Mouse (Mus musculus) forebrain, embryonic 15.5 days (tissue): ENCODE measurements around the gene Cfap43. TPM values are rescaled to one million over a fixed set of nuclear protein-coding genes. Genes with fewer than 3 reads are reported as not detected.

Experiments used
- ATAC-seq: fragments of 200-750 bp; cut with Nextera tagmentation; replicated peaks from 2 replicates; pipeline ENCODE4 v1.8.0; 2017; ENCODE audit warnings: mild to moderate bottlenecking, moderate TSS enrichment, moderate library complexity
- H3K27ac ChIP-seq: fragments of 300-500 bp; sonication (generic); replicated peaks from 2 replicates; pipeline ENCODE4 v1.5.1; 2015; ENCODE audit warnings: mild to moderate bottlenecking, inconsistent platforms
- H3K27me3 ChIP-seq: fragments of 300-500 bp; sonication (generic); 2 replicates; pipeline ENCODE4 v1.6.1; 2015; ENCODE audit warnings: inconsistent platforms
- H3K36me3 ChIP-seq: fragments of 300-500 bp; sonication (generic); 2 replicates; pipeline ENCODE4 v1.6.1; 2015; ENCODE audit warnings: mild to moderate bottlenecking, inconsistent platforms
- H3K4me1 ChIP-seq: fragments of 300-500 bp; sonication (generic); 2 replicates; pipeline ENCODE4 v1.6.1; 2015; ENCODE audit warnings: inconsistent platforms
- H3K4me2 ChIP-seq: fragments of 300-500 bp; sonication (generic); replicated peaks from 2 replicates; pipeline ENCODE4 v1.6.1; 2015; ENCODE audit warnings: mild to moderate bottlenecking, inconsistent platforms
- H3K4me3 ChIP-seq: fragments of 300-500 bp; sonication (generic); 2 replicates; pipeline ENCODE4 v1.5.1; 2015; ENCODE audit warnings: mild to moderate bottlenecking, inconsistent platforms
- H3K9ac ChIP-seq: fragments of 300-500 bp; sonication (generic); replicated peaks from 2 replicates; pipeline ENCODE4 v1.6.1; 2015; ENCODE audit warnings: mild to moderate bottlenecking, inconsistent platforms
- H3K9me3 ChIP-seq: fragments of 300-500 bp; sonication (generic); 2 replicates; pipeline ENCODE4 v1.6.1; 2016; ENCODE audit warnings: inconsistent platforms
- WGBS: fragments of 180-500 bp; shearing (Covaris S2); methylation state at CpG from one replicate; pipeline ENCODE4 v1.1.7; 2015; ENCODE audit warnings: mixed read lengths; 5-methylcytosine and 5-hydroxymethylcytosine counted together
- polyA plus RNA-seq: library from polyadenylated mRNA; unstranded; fragments of >200 nt; fragmentation: Nextera tagmentation; extraction: Ambion mirVana; gene quantifications from 2 replicates; pipeline ENCODE4 v1.2.1, GENCODE M21; 2015

The Cfap43 gene
- polyA plus RNA-seq, 1 experiment from 2014 or later, result 2.6 TPM

- H3K36me3 ChIP-seq, result no peaks in the 10 kb centered on the region
- no peaks in the 10 kb centered on the region for H3K27me3 ChIP-seq
- H3K4me2 ChIP-seq, result no peak overlapping the region
- H3K9me3 ChIP-seq, result no peaks in the 10 kb centered on the region; the same call in 1 of the 2 replicates
- H3K9ac ChIP-seq, result no peak overlapping the region
- H3K4me3 ChIP-seq, result no peak overlapping the region
- H3K27ac ChIP-seq, result no peak overlapping the region
- no peak for ATAC-seq
- 88% methylated on average over 8 of the region's 8 CpGs for whole genome bisulfite sequencing
- H3K4me1 ChIP-seq, result no peaks in the 10 kb centered on the region
Measured at GRCm38 (mm10) chr19:47705772-47706309, 213.2 kb downstream of the Cfap43 start.

GRCm38 (mm10) chr19:47705080-47705771 lies 213.9 kb downstream of the Cfap43 start:
- 76% methylated on average over 13 of the region's 13 CpGs for WGBS
- no peak overlapping the region for H3K4me3 ChIP-seq
- no peak overlapping the region for H3K27ac ChIP-seq
- ATAC-seq, result no peak
- H3K4me2 ChIP-seq, result no peak overlapping the region
- H3K4me1 ChIP-seq, result no peaks in the 10 kb centered on the region
- no peaks in the 10 kb centered on the region for H3K36me3 ChIP-seq
- no peaks in the 10 kb centered on the region for H3K27me3 ChIP-seq
- no peaks in the 10 kb centered on the region; the same call in 1 of the 2 replicates for H3K9me3 ChIP-seq
- H3K9ac ChIP-seq, result no peak overlapping the region

- ATAC-seq, result no peak
- 83% methylated on average over 8 of the region's 8 CpGs for WGBS
- Histone ChIP-seq H3K4me3 (no peak overlapping the region), H3K9me3 (no peaks in the 10 kb centered on the region; the same call in 1 of the 2 replicates), H3K27me3 (no peaks in the 10 kb centered on the region), H3K4me1 (no peaks in the 10 kb centered on the region), H3K27ac (no peak overlapping the region), H3K4me2 (no peak overlapping the region), H3K36me3 (no peaks in the 10 kb centered on the region), H3K9ac (no peak overlapping the region)
Measured at GRCm38 (mm10) chr19:47700509-47700908, 218.6 kb downstream of the Cfap43 start.

- no peak overlapping the region for H3K4me2 ChIP-seq
- no peak overlapping the region for H3K9ac ChIP-seq
- H3K27ac ChIP-seq, result no peak overlapping the region
- H3K9me3 ChIP-seq, result no peaks in the 10 kb centered on the region; the same call in 1 of the 2 replicates
- no peaks in the 10 kb centered on the region for H3K4me1 ChIP-seq
- ATAC-seq, result no peak
- 83% methylated on average over 9 of the region's 9 CpGs for WGBS
- no peaks in the 10 kb centered on the region for H3K36me3 ChIP-seq
- no peaks in the 10 kb centered on the region for H3K27me3 ChIP-seq
- no peak overlapping the region for H3K4me3 ChIP-seq
Measured at GRCm38 (mm10) chr19:47699743-47700142, 219.3 kb downstream of the Cfap43 start.

- H3K9me3 ChIP-seq, result no peaks in the 10 kb centered on the region
- WGBS, result 88% methylated on average over 9 of the region's 9 CpGs
- H3K27me3 ChIP-seq, result no peaks in the 10 kb centered on the region
- H3K4me2 ChIP-seq, result no peak overlapping the region
- H3K27ac ChIP-seq, result no peak overlapping the region
- no peak overlapping the region for H3K4me3 ChIP-seq
- H3K4me1 ChIP-seq, result 0 out of 2 replicates have a peak, but pooled peaks cover 3% of the 10 kb centered on the region
- ATAC-seq, result no peak
- H3K9ac ChIP-seq, result no peak overlapping the region
- no peaks in the 10 kb centered on the region for H3K36me3 ChIP-seq
Measured at GRCm38 (mm10) chr19:47698266-47698665, 220.8 kb downstream of the Cfap43 start.

GRCm38 (mm10) chr19:47697067-47697466 lies 222.0 kb downstream of the Cfap43 start:
- H3K36me3 ChIP-seq, result no peaks in the 10 kb centered on the region
- no peak overlapping the region for H3K4me2 ChIP-seq
- H3K9ac ChIP-seq, result no peak overlapping the region
- 0 out of 2 replicates have a peak, but pooled peaks cover 3% of the 10 kb centered on the region for H3K4me1 ChIP-seq
- no peak overlapping the region for H3K4me3 ChIP-seq
- H3K27ac ChIP-seq, result no peak overlapping the region
- H3K27me3 ChIP-seq, result no peaks in the 10 kb centered on the region
- no peaks in the 10 kb centered on the region for H3K9me3 ChIP-seq
- no peak for ATAC-seq
- WGBS, result 74% methylated on average over 11 of the region's 11 CpGs

GRCm38 (mm10) chr19:47696411-47696810 lies 222.7 kb downstream of the Cfap43 start:
- Histone ChIP-seq H3K27ac (no peak overlapping the region), H3K9ac (no peak overlapping the region), H3K4me2 (no peak overlapping the region), H3K27me3 (no peaks in the 10 kb centered on the region), H3K36me3 (no peaks in the 10 kb centered on the region), H3K4me3 (no peak overlapping the region), H3K4me1 (0 out of 2 replicates have a peak, but pooled peaks cover 3% of the 10 kb centered on the region), H3K9me3 (no peaks in the 10 kb centered on the region)
- no peak for ATAC-seq
- 96% methylated on average over 8 of the region's 8 CpGs for WGBS

- 94% methylated on average over 6 of the region's 6 CpGs for WGBS
- Histone ChIP-seq H3K27ac (no peak overlapping the region), H3K27me3 (no peaks in the 10 kb centered on the region), H3K9ac (no peak overlapping the region), H3K4me3 (no peak overlapping the region), H3K4me1 (0 out of 2 replicates have a peak, but pooled peaks cover 3% of the 10 kb centered on the region), H3K36me3 (no peaks in the 10 kb centered on the region), H3K4me2 (no peak overlapping the region), H3K9me3 (no peaks in the 10 kb centered on the region)
- no peak for ATAC-seq
Measured at GRCm38 (mm10) chr19:47695725-47696124, 223.4 kb downstream of the Cfap43 start.

- H3K4me2 ChIP-seq, result no peak within 1 kb of the TSS
- WGBS, result 78% methylated on average over 6 of the region's 6 CpGs
- no peaks in the 10 kb centered on the region for H3K27me3 ChIP-seq
- 0 out of 2 replicates have a peak, but pooled peaks cover 3% of the 10 kb centered on the region for H3K4me1 ChIP-seq
- H3K9ac ChIP-seq, result no peak within 1 kb of the TSS
- ATAC-seq, result no peak
- H3K9me3 ChIP-seq, result no peaks in the 10 kb centered on the region
- no peak within 1 kb of the TSS for H3K27ac ChIP-seq
- H3K4me3 ChIP-seq, result no peak within 1 kb of the TSS
- H3K36me3 ChIP-seq, result no peaks in the 10 kb centered on the region
Measured at GRCm38 (mm10) chr19:47691994-47692393, 227.1 kb downstream of the Cfap43 start, which contains the start of gene Col17a1. Col17a1 (minus strand) TSS chr19:47692094.

- Histone ChIP-seq H3K27me3 (no peaks in the 10 kb centered on the region), H3K27ac (no peak overlapping the region), H3K36me3 (no peaks in the 10 kb centered on the region), H3K9me3 (no peaks in the 10 kb centered on the region), H3K4me1 (0 out of 2 replicates have a peak, but pooled peaks cover 3% of the 10 kb centered on the region), H3K4me3 (no peak overlapping the region), H3K4me2 (no peak overlapping the region), H3K9ac (no peak overlapping the region)
- WGBS, result 94% methylated on average over 7 of the region's 7 CpGs
- no peak for ATAC-seq
Measured at GRCm38 (mm10) chr19:47689592-47689991, 229.5 kb downstream of the Cfap43 start.
